Mouse (Mus musculus): ENCODE data around the gene Rpl29. TPM values are rescaled to one million over a fixed set of nuclear protein-coding genes. Genes with fewer than 3 reads are reported as not detected.
A peak's percentile ranks its signal among the peaks of the same experiment; 100 is the strongest.

The Rpl29 gene
- total RNA-seq, 2 experiments from 2014 or later: 471 to 490 TPM

DNA sequence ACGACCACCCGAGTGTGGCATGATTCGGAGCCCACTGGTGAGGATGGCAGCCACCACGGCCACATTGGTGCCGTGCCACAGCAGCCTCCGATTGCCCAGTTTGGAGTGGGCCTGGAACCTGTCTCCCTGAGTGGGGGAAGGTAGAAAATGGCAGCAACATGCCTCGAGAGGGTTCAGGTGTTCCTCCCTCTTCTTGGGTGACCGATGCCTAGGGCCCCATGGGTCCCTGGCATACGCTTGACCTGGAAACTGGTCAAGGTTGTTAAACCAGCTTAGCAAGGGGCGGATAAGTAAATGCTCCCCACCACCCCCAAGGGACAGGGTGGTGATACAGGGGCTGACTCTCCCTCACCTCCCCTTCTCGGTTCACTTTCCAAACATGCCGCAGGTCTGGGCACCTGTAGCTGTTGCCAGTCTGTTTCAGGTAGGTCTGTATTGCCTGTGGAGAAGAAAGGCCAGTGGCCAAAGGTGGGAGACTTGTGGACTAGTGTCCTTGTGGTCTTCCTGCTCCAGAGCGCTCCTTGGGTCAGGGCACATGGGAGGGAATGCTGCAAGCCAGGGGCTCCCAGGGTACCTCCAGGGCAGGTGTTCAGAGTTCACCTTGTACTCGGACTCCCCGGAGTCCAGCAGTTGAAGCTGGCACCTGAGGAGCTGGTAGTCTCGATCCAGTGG lies 44.0 kb downstream of the Rpl29 start:
- no peak for DNase-seq

- no peak for DNase-seq
Observed at GRCm38 (mm10) chr9:106473753-106474105, 44.5 kb downstream of the Rpl29 start.

GRCm38 (mm10) chr9:106474456-106474855 lies 45.2 kb downstream of the Rpl29 start:
- peak; percentile 86 for DNase-seq

DNA sequence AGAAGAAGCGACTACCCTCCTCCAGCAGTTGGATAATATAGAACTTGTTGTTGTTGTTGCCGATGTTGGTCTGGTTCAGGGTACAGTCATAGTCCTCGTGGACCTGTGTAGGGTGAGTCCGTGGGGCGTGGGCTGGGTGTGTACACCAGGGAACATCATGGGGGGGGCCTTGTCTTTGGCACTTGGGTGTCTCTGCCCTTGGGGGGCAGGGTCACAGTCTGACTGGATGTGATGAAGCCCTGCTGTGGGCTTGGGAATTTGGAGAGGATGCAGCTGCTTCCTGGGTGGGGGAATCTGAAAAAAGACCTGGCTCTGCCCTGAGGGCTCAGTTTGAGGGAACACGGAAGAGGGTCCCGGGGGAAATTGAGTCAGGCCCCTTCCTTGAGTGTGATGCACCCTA lies 45.8 kb downstream of the Rpl29 start:
- DNase-seq: peak; percentile 48

GRCm38 (mm10) chr9:106475663-106476001 lies 46.4 kb downstream of the Rpl29 start, which contains the start of gene Rrp9:
Rrp9 (plus strand) TSS chr9:106475963.
- DNase-seq: no peak

- peak; percentile 62 for DNase-seq
Observed at GRCm38 (mm10) chr9:106476002-106476923, 47.0 kb downstream of the Rpl29 start.

DNA sequence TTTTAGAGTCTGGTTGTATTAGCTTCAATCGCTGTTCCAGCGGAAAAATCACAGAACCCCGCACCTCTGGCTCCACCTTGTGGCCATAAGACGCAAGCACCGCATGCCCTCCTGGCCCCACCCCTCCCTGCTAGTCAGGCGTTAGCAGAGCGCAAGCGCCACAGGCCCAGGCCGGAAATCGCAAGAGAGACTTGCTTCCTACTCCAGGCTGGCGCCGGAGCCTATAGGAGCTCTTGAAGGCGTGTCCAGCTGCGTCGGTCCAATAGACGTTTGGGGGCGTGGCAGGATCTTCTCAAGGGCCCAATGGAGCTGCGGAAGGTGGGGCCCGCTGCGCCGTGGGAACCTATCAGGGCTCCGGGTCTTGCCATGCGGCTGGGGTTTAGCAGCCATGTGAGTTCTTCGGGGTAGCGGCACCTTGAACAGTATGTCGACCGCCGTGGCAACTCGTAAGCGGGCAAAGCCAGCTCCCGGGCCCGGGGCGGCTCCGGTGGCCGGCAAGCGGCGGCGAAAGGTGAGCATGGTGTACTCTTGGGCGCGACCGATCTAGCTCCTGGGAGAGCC lies 47.8 kb downstream of the Rpl29 start, which contains the start of gene Parp3:
Gene Parp3, minus strand, starts transcription at position 26 of the 561 bp plus-strand sequence.
- DNase-seq: peak; percentile 99

- DNase-seq: peak; percentile 6
Observed at GRCm38 (mm10) chr9:106477649-106478048, 48.4 kb downstream of the Rpl29 start.

DNA sequence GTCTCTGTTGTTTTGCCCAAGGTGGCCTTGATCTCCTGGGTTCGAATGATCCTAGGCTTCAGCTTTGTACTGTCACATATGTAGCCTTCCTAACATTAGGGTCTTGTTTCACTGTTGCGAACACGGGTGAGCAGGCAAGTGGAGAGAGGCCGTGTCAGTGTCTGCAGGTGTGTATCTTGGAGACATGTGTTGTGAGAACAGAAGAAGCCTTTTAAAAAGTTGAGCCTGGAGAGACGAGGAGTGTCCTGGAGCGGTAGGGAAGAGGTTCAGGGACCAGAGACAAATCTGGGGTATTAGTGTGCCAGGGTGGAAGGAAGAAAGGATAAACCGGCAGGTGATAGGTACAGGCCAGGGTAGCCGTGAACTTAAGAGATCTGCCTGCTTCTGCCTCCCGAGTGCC lies 48.8 kb downstream of the Rpl29 start:
- no peak for DNase-seq

DNA sequence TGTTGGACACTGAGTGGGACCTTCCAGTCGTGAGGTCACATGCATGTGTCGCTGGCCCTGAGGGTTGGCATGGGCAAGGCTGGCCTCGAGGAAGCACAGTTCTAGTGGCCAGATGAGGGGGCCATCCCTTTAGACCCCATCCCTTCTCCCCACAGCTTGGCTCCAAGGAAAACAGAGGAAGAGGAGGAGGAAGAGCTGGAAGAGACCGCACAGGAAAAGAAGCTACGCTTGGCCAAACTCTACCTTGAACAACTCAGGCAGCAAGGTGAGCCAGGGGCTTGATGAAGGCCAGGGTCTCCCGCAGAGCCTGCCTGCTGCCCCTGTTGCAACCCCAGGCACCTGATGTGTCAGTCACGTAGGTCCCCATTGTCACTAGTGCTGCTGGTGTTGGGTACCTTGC lies 51.3 kb downstream of the Rpl29 start:
- DNase-seq: peak; percentile 3

- DNase-seq: peak; percentile 4
Observed at GRCm38 (mm10) chr9:106481075-106481474, 51.8 kb downstream of the Rpl29 start.

Other genes starting within 250 kb of the Rpl29 start
- 10 to 100 TPM; 14.0 to 14.8 TPM for gene Ppm1m, start 229.7 kb upstream of the Rpl29 start, total RNA-seq (2021)
- 10 to 100 TPM; 62.1 to 63.6 TPM for gene Twf2, start 226.3 kb upstream of the Rpl29 start, total RNA-seq (2021)
- under 1 TPM; 0.43 TPM for gene Tlr9, start 206.9 kb upstream of the Rpl29 start, total RNA-seq (2021)
- gene Alas1, start 180.8 kb upstream of the Rpl29 start, total RNA-seq (2021): 100 to 1,000 TPM; 404 to 423 TPM
- 10 to 100 TPM; 17.0 to 19.3 TPM for gene Poc1a, start 148.4 kb upstream of the Rpl29 start, total RNA-seq (2021)
- gene Dusp7, start 60.8 kb upstream of the Rpl29 start, total RNA-seq (2021): 10 to 100 TPM; 26.2 to 33.5 TPM
- gene Acy1, start 8.9 kb downstream of the Rpl29 start, total RNA-seq (2021): 10 to 100 TPM; 20.5 to 20.6 TPM
- gene Abhd14b, start 18.0 kb downstream of the Rpl29 start, total RNA-seq (2021): 1 to 10 TPM; 4.5 to 5.0 TPM
- gene Abhd14a, start 18.2 kb downstream of the Rpl29 start, total RNA-seq (2021): 10 to 100 TPM; 23.7 to 26.1 TPM
- gene Pcbp4, start 23.8 kb downstream of the Rpl29 start, total RNA-seq (2021): 100 to 1,000 TPM in 1 of 2 experiments, 10 to 100 TPM in 1; 96.8 to 101 TPM
- gene Gpr62, start 36.5 kb downstream of the Rpl29 start, total RNA-seq (2021): under 1 TPM in 1 of 2 experiments, not detected in 1; 0.14 TPM
- gene Rrp9, start 46.5 kb downstream of the Rpl29 start, total RNA-seq (2021): 10 to 100 TPM; 21.3 to 23.3 TPM
- 1 to 10 TPM; 7.5 to 8.3 TPM for gene Parp3, start 47.5 kb downstream of the Rpl29 start, total RNA-seq (2021)
- gene Iqcf1, start 70.5 kb downstream of the Rpl29 start, total RNA-seq (2021): not detected
- gene Iqcf5, start 85.1 kb downstream of the Rpl29 start, total RNA-seq (2021): not detected
- not detected for gene Iqcf3, start 132.2 kb downstream of the Rpl29 start, total RNA-seq (2021)
- not detected for gene Iqcf4, start 141.5 kb downstream of the Rpl29 start, total RNA-seq (2021)
- not detected for gene Iqcf6, start 197.1 kb downstream of the Rpl29 start, total RNA-seq (2021)
- gene Grm2, start 226.6 kb downstream of the Rpl29 start, total RNA-seq (2021): not detected

Data from heart, postnatal 4 days (tissue).